Mouse (Mus musculus): ENCODE data around the gene Diaph3.

DNA sequence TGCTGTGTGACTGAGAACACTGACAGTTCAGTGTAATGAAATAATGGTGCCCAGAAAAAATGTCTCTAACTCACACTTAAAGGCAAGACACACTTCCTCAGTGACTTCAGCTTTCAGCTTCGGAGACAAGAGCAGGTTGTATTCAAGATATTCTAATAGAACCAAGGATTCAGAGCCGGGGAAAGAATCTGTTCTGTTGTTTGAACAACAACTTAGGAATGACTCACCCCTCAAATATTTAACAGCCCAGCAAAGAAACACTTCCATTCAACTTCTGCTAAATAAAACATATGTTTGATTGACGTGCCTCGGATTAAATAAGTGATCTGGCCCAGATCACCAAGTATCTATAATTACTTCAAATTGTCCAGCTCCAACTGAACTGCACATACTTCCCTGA lies 52.1 kb downstream of the Diaph3 start:
- no peak for TF ChIP-seq POLR2A (IDR thresholded peaks at IDR 0.05; ENCODE audit: borderline replicate concordance, extremely low read depth, low read depth, low read length)
- no peak for TF ChIP-seq CTCF (IDR thresholded peaks at IDR 0.05; ENCODE audit: insufficient read depth, low read length)

Measured in lung, adult 2 months (tissue).